In the genomic region with DNA sequence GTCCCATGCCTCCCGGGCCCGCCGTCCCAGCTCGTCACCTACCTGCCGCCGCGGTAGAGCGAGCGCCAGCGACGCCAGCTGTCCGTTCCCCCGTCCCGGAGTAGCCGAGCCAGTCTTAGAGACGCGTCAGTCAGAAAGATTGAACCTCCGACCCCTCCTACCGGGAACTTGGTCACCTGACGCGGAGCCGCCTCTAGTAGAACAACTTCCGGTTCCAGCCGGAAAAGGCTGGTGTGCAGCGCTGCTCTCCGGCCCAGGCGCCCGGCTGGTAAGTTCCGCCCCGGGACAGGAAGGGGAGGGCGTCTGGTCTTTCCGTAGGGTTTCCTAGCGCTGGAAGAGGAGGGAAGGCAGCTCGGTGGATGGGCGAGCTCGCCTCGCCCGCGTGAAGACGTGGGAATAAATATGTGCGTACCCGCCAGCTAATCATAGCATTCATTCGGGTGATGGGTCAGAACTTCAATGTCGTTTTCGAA, we compare ENCODE assay signal across 8 mouse cellular contexts. TPM values are rescaled to one million over a fixed set of nuclear protein-coding genes. Genes with fewer than 3 reads are reported as not detected.
A peak's percentile ranks its signal among the peaks of the same experiment; 100 is the strongest.
DNase-seq lines count a peak whose midpoint lies in the region; ATAC-seq lines count a peak whose summit lies in the region.

A gene (minus strand): TSS at position 197 of the 473 bp plus-strand sequence.

- peak within 1 kb of the TSS; percentile 93 for H3K9ac ChIP-seq in heart, embryonic 13.5 days
- peak within 1 kb of the TSS; percentile 81 for H3K9ac ChIP-seq in liver, embryonic 12.5 days
- peak within 1 kb of the TSS; percentile 89 for H3K9ac ChIP-seq in stomach, embryonic 15.5 days

- no peaks in the 10 kb centered on the region for H3K27me3 ChIP-seq in heart, embryonic 13.5 days (replicated peaks)
- no peaks in the 10 kb centered on the region for H3K27me3 ChIP-seq in liver, embryonic 12.5 days (replicated peaks)
- no peaks in the 10 kb centered on the region for H3K27me3 ChIP-seq in stomach, embryonic 15.5 days (replicated peaks)

- H3K36me3 ChIP-seq in heart, embryonic 13.5 days: peaks cover 33% of the 10 kb centered on the region
- peaks cover 17% of the 10 kb centered on the region for H3K36me3 ChIP-seq in liver, embryonic 12.5 days
- H3K36me3 ChIP-seq in stomach, embryonic 15.5 days: peaks cover 7% of the 10 kb centered on the region; the same call in 1 of the 2 replicates

- under 1% methylated on average over 45 of the region's 45 CpGs for WGBS in heart, embryonic 13.5 days
- under 1% methylated on average over 45 of the region's 45 CpGs for WGBS in liver, embryonic 12.5 days (ENCODE audit: insufficient replicate concordance)
- under 1% methylated on average over 45 of the region's 45 CpGs for WGBS in stomach, embryonic 15.5 days

- no peaks in the 10 kb centered on the region for H3K9me3 ChIP-seq in heart, embryonic 13.5 days
- H3K9me3 ChIP-seq in liver, embryonic 12.5 days (replicated peaks): no peaks in the 10 kb centered on the region
- H3K9me3 ChIP-seq in stomach, embryonic 15.5 days: no peaks in the 10 kb centered on the region

- ATAC-seq in heart, embryonic 13.5 days (ENCODE audit: extremely low read depth, insufficient number of reproducible peaks, low FRiP score, low TSS enrichment): peak; percentile 95
- ATAC-seq in liver, embryonic 12.5 days: peak; percentile 98
- peak; percentile 96 for ATAC-seq in stomach, embryonic 15.5 days (ENCODE audit: insufficient read depth, low FRiP score, low read depth)

- H3K4me3 ChIP-seq in brown adipose tissue, adult 24 weeks (ENCODE audit: insufficient read depth, low read depth, low read length): peak within 1 kb of the TSS; percentile 88
- peak within 1 kb of the TSS; percentile 95 for H3K4me3 ChIP-seq in heart, embryonic 13.5 days
- H3K4me3 ChIP-seq in liver, embryonic 12.5 days: peak within 1 kb of the TSS; percentile 81
- H3K4me3 ChIP-seq in stomach, embryonic 15.5 days (replicated peaks): peak within 1 kb of the TSS; percentile 94

- peak; percentile 95 for DNase-seq in CD4-positive, CD25-positive, alpha-beta regulatory T cell, adult 2 months (ENCODE audit: low read depth, low spot score)
- peak; percentile 58 for DNase-seq in fat pad, adult 2 months (ENCODE audit: extremely low read depth, low read depth, low spot score)
- DNase-seq in kidney, postnatal 10 days: peak; percentile 96
- peak; percentile 84 to 90 for DNase-seq in natural killer cell, adult 2 months (ENCODE audit: low spot score in 2 of 2)

- H3K4me2 ChIP-seq in heart, embryonic 13.5 days: peak within 1 kb of the TSS; percentile 95
- H3K4me2 ChIP-seq in liver, embryonic 12.5 days: peak within 1 kb of the TSS; percentile 98
- H3K4me2 ChIP-seq in stomach, embryonic 15.5 days: peak within 1 kb of the TSS; percentile 89

- peaks cover 8% of the 10 kb centered on the region for H3K4me1 ChIP-seq in brown adipose tissue, adult 24 weeks (ENCODE audit: control insufficient read depth, insufficient read depth, insufficient read length, low read length)
- H3K4me1 ChIP-seq in heart, embryonic 13.5 days: peaks cover 28% of the 10 kb centered on the region
- peaks cover 39% of the 10 kb centered on the region for H3K4me1 ChIP-seq in liver, embryonic 12.5 days
- peaks cover 12% of the 10 kb centered on the region for H3K4me1 ChIP-seq in stomach, embryonic 15.5 days

- H3K27ac ChIP-seq in brown adipose tissue, adult 24 weeks (replicated peaks; ENCODE audit: low read depth, low read length): peak within 1 kb of the TSS; percentile 87
- peak within 1 kb of the TSS; percentile 96 for H3K27ac ChIP-seq in heart, embryonic 13.5 days (replicated peaks)
- H3K27ac ChIP-seq in liver, embryonic 12.5 days: peak within 1 kb of the TSS; percentile 86
- H3K27ac ChIP-seq in stomach, embryonic 15.5 days: peak within 1 kb of the TSS; percentile 93

RNA-seq across cellular contexts. Expression of the gene that starts here (rescaled TPM):
- polyA plus RNA-seq in brown adipose tissue, adult 24 weeks (2012; ENCODE audit: insufficient read depth, insufficient read length, missing spikeins): 15.9 and 17.6 TPM in 2 replicates
- 24.7 and 25.6 TPM in 2 replicates for polyA plus RNA-seq in heart, embryonic 13.5 days (2015; fragmentation: Nextera tagmentation; extraction: Ambion mirVana)
- polyA plus RNA-seq in liver, embryonic 12.5 days (2016; fragmentation: Nextera tagmentation; extraction: Ambion mirVana): 9.4 and 9.6 TPM in 2 replicates
- polyA plus RNA-seq in stomach, embryonic 15.5 days (2015; fragmentation: Nextera tagmentation; extraction: Ambion mirVana): 27.6 and 30.0 TPM in 2 replicates

Comparison
In these comparisons a context has a peak if more than half of its experiments do, and no peak if none do; other contexts are left out.
1. Peak in every context shown above with its lines: DNase-seq, ATAC-seq, H3K4me3 ChIP-seq and H3K27ac ChIP-seq.